Mouse (Mus musculus): ENCODE data around the gene Gm11099. TPM values are rescaled to one million over a fixed set of nuclear protein-coding genes. Genes with fewer than 3 reads are reported as not detected.

Gm11099 gene
- polyA plus RNA-seq, 1 experiment from 2014 or later = not detected

- H3K9ac ChIP-seq (ENCODE audit: low read depth, low read length) = no peak overlapping the region
- no peaks in the 10 kb centered on the region for H3K4me1 ChIP-seq (ENCODE audit: control insufficient read depth, insufficient read depth, low read length)
- no peaks in the 10 kb centered on the region for H3K9me3 ChIP-seq (replicated peaks; ENCODE audit: control insufficient read depth, low read length)
- 59% methylated on average over 3 of the region's 3 CpGs for WGBS (ENCODE audit: insufficient replicate concordance)
- H3K27me3 ChIP-seq (ENCODE audit: control insufficient read depth, insufficient read depth, low read length) = no peaks in the 10 kb centered on the region
- no peak overlapping the region for H3K4me3 ChIP-seq (ENCODE audit: low read depth, low read length)
- no peaks in the 10 kb centered on the region for H3K36me3 ChIP-seq (ENCODE audit: control insufficient read depth, insufficient read depth, low read length)
- no peak for ATAC-seq (replicated peaks; ENCODE audit: insufficient number of reproducible peaks, low FRiP score, low TSS enrichment)
- no peak overlapping the region for H3K27ac ChIP-seq (ENCODE audit: low read depth, low read length)
- H3K4me2 ChIP-seq = no peak overlapping the region
Measured at GRCm38 (mm10) chr2:58879876-58880275, 20.6 kb downstream of the Gm11099 start.

GRCm38 (mm10) chr2:58905057-58905456 lies 45.8 kb downstream of the Gm11099 start:
- Histone ChIP-seq H3K9me3 (replicated peaks; ENCODE audit: control insufficient read depth, low read length) (no peaks in the 10 kb centered on the region), H3K4me3 (ENCODE audit: low read depth, low read length) (no peak overlapping the region), H3K27me3 (ENCODE audit: control insufficient read depth, insufficient read depth, low read length) (no peaks in the 10 kb centered on the region), H3K9ac (ENCODE audit: low read depth, low read length) (no peak overlapping the region), H3K27ac (ENCODE audit: low read depth, low read length) (no peak overlapping the region), H3K4me2 (no peak overlapping the region), H3K36me3 (ENCODE audit: control insufficient read depth, insufficient read depth, low read length) (no peaks in the 10 kb centered on the region), H3K4me1 (ENCODE audit: control insufficient read depth, insufficient read depth, low read length) (peaks cover 12% of the 10 kb centered on the region)
- no peak for ATAC-seq (replicated peaks; ENCODE audit: insufficient number of reproducible peaks, low FRiP score, low TSS enrichment)
- 43% methylated on average over 4 of the region's 4 CpGs for WGBS (ENCODE audit: insufficient replicate concordance)

- peak overlapping the region; percentile 57 for H3K4me2 ChIP-seq
- H3K9me3 ChIP-seq (replicated peaks; ENCODE audit: control insufficient read depth, low read length) = no peaks in the 10 kb centered on the region
- 27% methylated on average over 14 of the region's 14 CpGs for WGBS (ENCODE audit: insufficient replicate concordance)
- H3K27me3 ChIP-seq (ENCODE audit: control insufficient read depth, insufficient read depth, low read length) = no peaks in the 10 kb centered on the region
- H3K9ac ChIP-seq (ENCODE audit: low read depth, low read length) = peak overlapping the region; percentile 52
- H3K4me1 ChIP-seq (ENCODE audit: control insufficient read depth, insufficient read depth, low read length) = peaks cover 12% of the 10 kb centered on the region
- no peak for ATAC-seq (replicated peaks; ENCODE audit: insufficient number of reproducible peaks, low FRiP score, low TSS enrichment)
- 0 out of 2 replicates have a peak overlapping the region, but pooled peaks have one; percentile 22 for H3K27ac ChIP-seq (ENCODE audit: low read depth, low read length)
- H3K4me3 ChIP-seq (ENCODE audit: low read depth, low read length) = peak overlapping the region; percentile 25
- H3K36me3 ChIP-seq (ENCODE audit: control insufficient read depth, insufficient read depth, low read length) = no peaks in the 10 kb centered on the region
Measured at GRCm38 (mm10) chr2:58906814-58907516, 47.7 kb downstream of the Gm11099 start.

- ATAC-seq (replicated peaks; ENCODE audit: insufficient number of reproducible peaks, low FRiP score, low TSS enrichment) = no peak
- no peaks in the 10 kb centered on the region for H3K36me3 ChIP-seq (ENCODE audit: control insufficient read depth, insufficient read depth, low read length)
- no peak overlapping the region for H3K4me3 ChIP-seq (ENCODE audit: low read depth, low read length)
- H3K4me2 ChIP-seq = no peak overlapping the region
- H3K9ac ChIP-seq (ENCODE audit: low read depth, low read length) = no peak overlapping the region
- WGBS (ENCODE audit: insufficient replicate concordance) = 94% methylated on average over 9 of the region's 9 CpGs
- no peaks in the 10 kb centered on the region for H3K9me3 ChIP-seq (replicated peaks; ENCODE audit: control insufficient read depth, low read length)
- H3K27ac ChIP-seq (ENCODE audit: low read depth, low read length) = no peak overlapping the region
- peaks cover 4% of the 10 kb centered on the region; the same call in 1 of the 2 replicates for H3K4me1 ChIP-seq (ENCODE audit: control insufficient read depth, insufficient read depth, low read length)
- no peaks in the 10 kb centered on the region for H3K27me3 ChIP-seq (ENCODE audit: control insufficient read depth, insufficient read depth, low read length)
Measured at GRCm38 (mm10) chr2:58912339-58912738, 53.1 kb downstream of the Gm11099 start.

GRCm38 (mm10) chr2:58918351-58918750 lies 59.1 kb downstream of the Gm11099 start:
- Histone ChIP-seq H3K9me3 (replicated peaks; ENCODE audit: control insufficient read depth, low read length) (no peaks in the 10 kb centered on the region), H3K27ac (ENCODE audit: low read depth, low read length) (no peak overlapping the region), H3K27me3 (ENCODE audit: control insufficient read depth, insufficient read depth, low read length) (no peaks in the 10 kb centered on the region), H3K4me2 (no peak overlapping the region), H3K9ac (ENCODE audit: low read depth, low read length) (no peak overlapping the region), H3K36me3 (ENCODE audit: control insufficient read depth, insufficient read depth, low read length) (no peaks in the 10 kb centered on the region), H3K4me3 (ENCODE audit: low read depth, low read length) (no peak overlapping the region), H3K4me1 (ENCODE audit: control insufficient read depth, insufficient read depth, low read length) (no peaks in the 10 kb centered on the region)
- no peak for ATAC-seq (replicated peaks; ENCODE audit: insufficient number of reproducible peaks, low FRiP score, low TSS enrichment)
- WGBS (ENCODE audit: insufficient replicate concordance) = 47% methylated on average over 4 of the region's 4 CpGs

GRCm38 (mm10) chr2:58925551-58925950 lies 66.3 kb downstream of the Gm11099 start:
- H3K27me3 ChIP-seq (ENCODE audit: control insufficient read depth, insufficient read depth, low read length) = no peaks in the 10 kb centered on the region

DNA sequence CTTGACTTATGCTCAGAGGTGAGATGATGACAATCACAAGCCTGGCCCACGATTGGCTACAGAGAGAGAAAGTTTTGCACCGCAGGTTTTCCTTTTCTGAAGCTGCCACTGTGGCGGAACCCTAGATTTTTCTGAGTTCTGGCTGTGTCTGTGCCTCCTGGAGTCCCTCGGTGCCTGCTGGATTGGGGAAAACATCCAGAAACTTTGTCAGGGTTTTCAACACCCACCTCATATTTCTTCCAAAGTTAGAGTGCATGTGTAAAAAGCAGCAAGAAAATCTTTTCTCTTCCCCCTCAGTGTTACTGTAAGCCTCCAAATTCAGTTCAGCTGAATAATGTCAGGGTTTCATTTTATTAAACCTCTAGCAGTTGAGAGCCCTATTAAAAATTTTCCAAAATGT lies 82.1 kb downstream of the Gm11099 start:
- Histone ChIP-seq H3K9ac (ENCODE audit: low read depth, low read length) (no peak overlapping the region), H3K4me3 (ENCODE audit: low read depth, low read length) (no peak overlapping the region), H3K27ac (ENCODE audit: low read depth, low read length) (no peak overlapping the region), H3K36me3 (ENCODE audit: control insufficient read depth, insufficient read depth, low read length) (no peaks in the 10 kb centered on the region), H3K27me3 (ENCODE audit: control insufficient read depth, insufficient read depth, low read length) (no peaks in the 10 kb centered on the region), H3K4me2 (no peak overlapping the region), H3K9me3 (replicated peaks; ENCODE audit: control insufficient read depth, low read length) (no peaks in the 10 kb centered on the region), H3K4me1 (ENCODE audit: control insufficient read depth, insufficient read depth, low read length) (no peaks in the 10 kb centered on the region)
- WGBS (ENCODE audit: insufficient replicate concordance) = 70% methylated on average over 4 of the region's 4 CpGs
- no peak for ATAC-seq (replicated peaks; ENCODE audit: insufficient number of reproducible peaks, low FRiP score, low TSS enrichment)

More at GRCm38 (mm10) chr2:58925551-58925950, 66.3 kb downstream of the Gm11099 start:
- Histone ChIP-seq H3K9me3 (replicated peaks; ENCODE audit: control insufficient read depth, low read length) (no peaks in the 10 kb centered on the region), H3K9ac (ENCODE audit: low read depth, low read length) (no peak overlapping the region), H3K4me3 (ENCODE audit: low read depth, low read length) (no peak overlapping the region), H3K27ac (ENCODE audit: low read depth, low read length) (no peak overlapping the region), H3K4me1 (ENCODE audit: control insufficient read depth, insufficient read depth, low read length) (no peaks in the 10 kb centered on the region), H3K36me3 (ENCODE audit: control insufficient read depth, insufficient read depth, low read length) (no peaks in the 10 kb centered on the region), H3K4me2 (no peak overlapping the region)
- ATAC-seq (replicated peaks; ENCODE audit: insufficient number of reproducible peaks, low FRiP score, low TSS enrichment) = no peak
- 89% methylated on average over 2 of the region's 2 CpGs for WGBS (ENCODE audit: insufficient replicate concordance)

- H3K9me3 ChIP-seq (replicated peaks; ENCODE audit: control insufficient read depth, low read length) = no peaks in the 10 kb centered on the region
- no peaks in the 10 kb centered on the region for H3K36me3 ChIP-seq (ENCODE audit: control insufficient read depth, insufficient read depth, low read length)
- no peak for ATAC-seq (replicated peaks; ENCODE audit: insufficient number of reproducible peaks, low FRiP score, low TSS enrichment)
- no peak overlapping the region for H3K9ac ChIP-seq (ENCODE audit: low read depth, low read length)
- H3K4me3 ChIP-seq (ENCODE audit: low read depth, low read length) = no peak overlapping the region
- no peak overlapping the region for H3K27ac ChIP-seq (ENCODE audit: low read depth, low read length)
- no peaks in the 10 kb centered on the region for H3K27me3 ChIP-seq (ENCODE audit: control insufficient read depth, insufficient read depth, low read length)
- no peak overlapping the region for H3K4me2 ChIP-seq
- no peaks in the 10 kb centered on the region for H3K4me1 ChIP-seq (ENCODE audit: control insufficient read depth, insufficient read depth, low read length)
- WGBS (ENCODE audit: insufficient replicate concordance) = 74% methylated on average over 7 of the region's 7 CpGs
Measured at GRCm38 (mm10) chr2:58948796-58949195, 89.6 kb downstream of the Gm11099 start.

GRCm38 (mm10) chr2:58952101-58952500 lies 92.9 kb downstream of the Gm11099 start:
- no peak overlapping the region for H3K4me3 ChIP-seq (ENCODE audit: low read depth, low read length)
- WGBS (ENCODE audit: insufficient replicate concordance) = 84% methylated on average over 3 of the region's 3 CpGs
- H3K27me3 ChIP-seq (ENCODE audit: control insufficient read depth, insufficient read depth, low read length) = no peaks in the 10 kb centered on the region

More at GRCm38 (mm10) chr2:58952101-58952500, 92.9 kb downstream of the Gm11099 start:
- no peaks in the 10 kb centered on the region for H3K9me3 ChIP-seq (replicated peaks; ENCODE audit: control insufficient read depth, low read length)
- ATAC-seq (replicated peaks; ENCODE audit: insufficient number of reproducible peaks, low FRiP score, low TSS enrichment) = no peak
- H3K9ac ChIP-seq (ENCODE audit: low read depth, low read length) = no peak overlapping the region
- no peak overlapping the region for H3K4me2 ChIP-seq
- no peaks in the 10 kb centered on the region for H3K36me3 ChIP-seq (ENCODE audit: control insufficient read depth, insufficient read depth, low read length)
- no peak overlapping the region for H3K27ac ChIP-seq (ENCODE audit: low read depth, low read length)
- H3K4me1 ChIP-seq (ENCODE audit: control insufficient read depth, insufficient read depth, low read length) = no peaks in the 10 kb centered on the region
